Mouse (Mus musculus) heart, postnatal 4 days (tissue): Measurements from ENCODE around the gene Noc3l. TPM values are rescaled to one million over a fixed set of nuclear protein-coding genes. Genes with fewer than 3 reads are reported as not detected.

Experiments used
- DNase-seq: peaks from one replicate; pipeline ENCODE4 v3.0.0; 2021
- total RNA-seq, 2 experiments: library from RNA; stranded (reverse); gene quantifications; 2 replicates each; pipeline ENCODE4 v1.2.3; 2021

Noc3l gene
- total RNA-seq, 2 experiments from 2014 or later = 6.6 to 6.9 TPM

- DNase-seq = peak; percentile 25
Measured at GRCm38 (mm10) chr19:38758685-38759472, 60.2 kb downstream of the Noc3l start.

- DNase-seq = no peak
Measured at GRCm38 (mm10) chr19:38758056-38758455, 61.0 kb downstream of the Noc3l start.

GRCm38 (mm10) chr19:38757161-38757560 lies 61.9 kb downstream of the Noc3l start:
- DNase-seq = peak; percentile 22

- no peak for DNase-seq
Measured at GRCm38 (mm10) chr19:38750192-38750591, 68.8 kb downstream of the Noc3l start.

GRCm38 (mm10) chr19:38746492-38747014 lies 72.5 kb downstream of the Noc3l start:
- no peak for DNase-seq

GRCm38 (mm10) chr19:38745810-38746491 lies 73.1 kb downstream of the Noc3l start:
- DNase-seq = no peak

- no peak for DNase-seq
Measured at GRCm38 (mm10) chr19:38744546-38744945, 74.5 kb downstream of the Noc3l start.

Other genes starting within 250 kb of the Noc3l start
- 1 to 10 TPM; 6.1 TPM for gene Tbc1d12, start 17.3 kb upstream of the Noc3l start, total RNA-seq
- gene Hells, start 111.7 kb upstream of the Noc3l start, total RNA-seq = 10 to 100 TPM; 23.0 to 25.2 TPM
- gene Cyp2c55, start 187.8 kb upstream of the Noc3l start, total RNA-seq = not detected
- not detected for gene Cyp2c65, start 241.8 kb upstream of the Noc3l start, total RNA-seq